Mouse (Mus musculus): ENCODE data around the gene Ap3b2. TPM values are rescaled to one million over a fixed set of nuclear protein-coding genes. Genes with fewer than 3 reads are reported as not detected.
"Not testable (repeated sequence)": the region's sequence is repeated elsewhere in the genome, so short reads cannot be mapped to it uniquely, and the experiment has no call there.

Gene Ap3b2
- polyA plus RNA-seq, 1 experiment from 2014 or later = 5.9 TPM

DNA sequence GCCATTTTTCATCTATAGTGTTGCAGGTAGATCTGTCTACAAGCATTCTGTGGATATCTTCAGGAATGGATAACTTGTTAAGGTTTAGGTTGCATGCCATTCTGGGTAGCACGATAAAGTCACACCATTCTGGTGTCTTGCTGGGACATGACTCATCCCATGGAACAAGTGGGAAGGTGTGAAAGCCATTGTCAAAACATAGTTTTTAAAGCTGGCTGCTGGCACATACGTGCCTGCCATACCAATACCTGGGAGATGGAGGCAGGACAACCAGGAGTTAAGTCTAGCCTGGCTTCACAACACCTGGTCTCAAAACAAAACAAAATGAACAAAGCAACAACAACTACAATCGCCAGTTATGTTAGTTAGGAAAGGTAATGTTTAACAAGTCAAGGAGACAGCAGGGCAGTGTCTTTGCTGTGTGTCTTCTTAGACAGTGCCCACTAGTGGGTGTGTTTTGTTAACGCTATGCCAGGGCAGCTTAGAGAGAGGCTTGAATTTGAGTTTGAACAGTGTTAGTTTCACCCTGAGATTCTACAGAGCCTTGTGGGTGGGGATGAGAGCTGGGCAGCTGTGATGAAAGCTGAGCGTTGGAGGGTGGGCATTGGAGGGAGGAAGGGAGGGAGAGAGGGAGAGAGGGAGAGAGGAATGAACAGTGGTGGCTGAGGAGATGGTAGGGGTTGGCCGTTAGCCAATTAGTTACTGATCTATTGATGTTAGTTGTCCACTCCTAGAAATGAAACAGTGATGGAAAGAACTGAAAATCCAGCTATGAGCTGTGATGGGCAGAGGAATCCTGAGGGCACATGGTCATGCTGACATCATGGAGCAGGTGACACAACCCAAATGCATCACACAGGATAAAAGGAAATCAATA is 22.7 kb upstream of the Ap3b2 start:
- H3K27ac ChIP-seq = no peak overlapping the region
- H3K9ac ChIP-seq = no peak overlapping the region
- 64% methylated on average over 6 of the region's 6 CpGs for WGBS
- no peak overlapping the region for H3K4me2 ChIP-seq (replicated peaks)
- no peaks in the 10 kb centered on the region for H3K27me3 ChIP-seq (replicated peaks)
- no peak overlapping the region for H3K4me3 ChIP-seq (replicated peaks)
- no peaks in the 10 kb centered on the region for H3K9me3 ChIP-seq
- ATAC-seq = no peak
- H3K4me1 ChIP-seq (replicated peaks) = no peaks in the 10 kb centered on the region
- no peaks in the 10 kb centered on the region for H3K36me3 ChIP-seq

DNA sequence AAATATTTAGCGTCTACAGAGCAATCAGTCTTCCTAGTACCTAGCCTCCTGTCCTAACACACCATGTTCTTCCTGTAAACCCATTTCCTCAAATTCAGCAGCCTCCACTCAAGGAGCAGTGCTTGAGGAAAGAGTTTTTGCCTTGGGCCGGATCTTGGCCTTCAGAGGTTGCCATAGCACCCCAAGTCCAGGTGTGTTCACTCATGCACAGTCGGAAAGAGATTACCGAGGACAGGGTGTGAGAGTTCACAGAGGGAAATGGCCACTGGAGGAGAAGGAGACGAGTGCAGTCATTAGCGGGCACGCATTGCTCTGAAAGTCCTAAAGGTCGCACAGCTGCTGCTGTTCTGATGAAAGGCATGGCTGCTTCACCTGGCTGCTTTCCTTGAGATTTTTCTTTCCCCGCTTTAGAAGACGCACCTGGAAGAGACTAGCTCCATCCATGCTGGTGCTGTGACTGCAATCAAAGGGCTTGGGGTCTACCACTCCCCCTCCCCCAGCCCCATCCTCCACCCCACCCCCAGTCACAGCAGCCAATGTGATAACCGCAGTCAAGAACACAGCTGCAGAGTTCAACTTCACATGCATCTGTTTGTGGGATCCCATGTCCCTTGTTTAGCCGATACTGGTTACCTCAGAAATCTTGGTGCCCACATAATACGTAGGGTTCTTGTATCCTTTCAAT is 21.3 kb upstream of the Ap3b2 start:
- Histone ChIP-seq H3K4me2 (replicated peaks) (no peak overlapping the region), H3K27ac (no peak overlapping the region), H3K36me3 (no peaks in the 10 kb centered on the region), H3K27me3 (replicated peaks) (no peaks in the 10 kb centered on the region), H3K4me1 (replicated peaks) (no peaks in the 10 kb centered on the region), H3K4me3 (replicated peaks) (no peak overlapping the region), H3K9me3 (no peaks in the 10 kb centered on the region), H3K9ac (no peak overlapping the region)
- ATAC-seq = no peak
- 45% methylated on average over 13 of the region's 13 CpGs for WGBS

DNA sequence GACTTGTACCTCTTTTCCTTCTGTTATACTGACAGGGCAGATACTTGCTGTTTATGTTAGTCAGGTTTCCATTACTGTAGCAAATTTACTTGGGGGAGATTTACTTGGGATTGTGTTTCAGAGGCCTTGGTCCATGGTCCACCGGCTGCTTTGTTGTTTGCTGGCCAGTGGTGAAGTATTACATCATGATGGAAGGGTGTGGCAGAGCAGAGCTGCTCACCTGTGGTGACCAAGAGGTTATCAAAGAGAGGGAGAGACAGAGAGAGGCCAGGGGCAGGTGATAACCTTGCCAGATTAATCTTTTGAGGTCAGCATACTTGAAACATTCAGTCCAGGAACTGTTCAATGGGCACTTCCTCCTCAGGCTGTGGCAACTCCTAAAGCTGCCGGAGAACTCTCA is 7.3 kb upstream of the Ap3b2 start:
- H3K4me1 ChIP-seq (replicated peaks) = no peaks in the 10 kb centered on the region
- no peak overlapping the region for H3K9ac ChIP-seq
- ATAC-seq = no peak
- H3K27ac ChIP-seq = no peak overlapping the region
- H3K4me2 ChIP-seq (replicated peaks) = no peak overlapping the region
- no peaks in the 10 kb centered on the region for H3K9me3 ChIP-seq
- H3K36me3 ChIP-seq = no peaks in the 10 kb centered on the region
- WGBS = 73% methylated on average over 2 of the region's 2 CpGs
- H3K27me3 ChIP-seq (replicated peaks) = no peaks in the 10 kb centered on the region
- no peak overlapping the region for H3K4me3 ChIP-seq (replicated peaks)

GRCm38 (mm10) chr7:81498181-81498580 is 4.5 kb upstream of the Ap3b2 start, which contains the start of gene BC048679:
BC048679 (minus strand) TSS chr7:81498281.
- H3K27ac ChIP-seq = no peak within 1 kb of the TSS
- H3K4me1 ChIP-seq (replicated peaks) = no peaks in the 10 kb centered on the region
- peaks cover 10% of the 10 kb centered on the region for H3K27me3 ChIP-seq (replicated peaks)
- no peaks in the 10 kb centered on the region for H3K36me3 ChIP-seq
- no peak within 1 kb of the TSS for H3K9ac ChIP-seq
- H3K4me2 ChIP-seq (replicated peaks) = no peak within 1 kb of the TSS
- H3K9me3 ChIP-seq = no peaks in the 10 kb centered on the region
- no peak for ATAC-seq
- 57% methylated on average over 7 of the region's 7 CpGs for WGBS
- no peak within 1 kb of the TSS for H3K4me3 ChIP-seq (replicated peaks)

GRCm38 (mm10) chr7:81497171-81497570 is 3.4 kb upstream of the Ap3b2 start:
- no peak overlapping the region for H3K9ac ChIP-seq
- peaks cover 10% of the 10 kb centered on the region for H3K27me3 ChIP-seq (replicated peaks)
- H3K4me1 ChIP-seq (replicated peaks) = no peaks in the 10 kb centered on the region
- no peak overlapping the region for H3K27ac ChIP-seq
- no peaks in the 10 kb centered on the region for H3K9me3 ChIP-seq
- no peak overlapping the region for H3K4me3 ChIP-seq (replicated peaks)
- no peaks in the 10 kb centered on the region for H3K36me3 ChIP-seq
- WGBS = 16% methylated on average over 6 of the region's 6 CpGs
- no peak overlapping the region for H3K4me2 ChIP-seq (replicated peaks)
- no peak for ATAC-seq

DNA sequence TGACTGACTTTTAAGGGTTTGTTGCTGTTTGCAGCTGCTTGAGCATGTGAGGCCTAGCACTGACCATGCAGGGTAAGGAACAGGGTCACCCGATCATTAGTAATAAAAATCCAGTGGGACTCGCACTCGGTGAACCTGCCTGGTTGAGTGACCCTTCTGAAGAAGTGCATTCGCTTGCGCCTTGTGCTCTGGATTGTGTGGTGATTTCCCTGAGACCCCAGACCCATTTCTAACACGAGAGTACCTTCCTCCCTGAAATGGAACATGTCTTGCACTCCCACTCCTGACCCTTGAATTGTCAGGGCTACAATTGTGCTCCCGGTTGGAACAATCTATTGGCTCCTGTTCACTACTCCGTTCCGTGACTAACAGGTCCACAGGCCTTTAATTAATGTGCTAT is 1.1 kb downstream of the Ap3b2 start:
- no peak overlapping the region for H3K9ac ChIP-seq
- no peak overlapping the region for H3K27ac ChIP-seq
- peak overlapping the region; percentile 48; the same call in 1 of the 2 replicates for H3K4me3 ChIP-seq (replicated peaks)
- no peaks in the 10 kb centered on the region for H3K4me1 ChIP-seq (replicated peaks)
- peak overlapping the region; percentile 89 for H3K4me2 ChIP-seq (replicated peaks)
- H3K27me3 ChIP-seq (replicated peaks) = peaks cover 10% of the 10 kb centered on the region
- no peaks in the 10 kb centered on the region for H3K9me3 ChIP-seq
- no peaks in the 10 kb centered on the region for H3K36me3 ChIP-seq
- 56% methylated on average over 9 of the region's 9 CpGs for WGBS
- no peak for ATAC-seq

DNA sequence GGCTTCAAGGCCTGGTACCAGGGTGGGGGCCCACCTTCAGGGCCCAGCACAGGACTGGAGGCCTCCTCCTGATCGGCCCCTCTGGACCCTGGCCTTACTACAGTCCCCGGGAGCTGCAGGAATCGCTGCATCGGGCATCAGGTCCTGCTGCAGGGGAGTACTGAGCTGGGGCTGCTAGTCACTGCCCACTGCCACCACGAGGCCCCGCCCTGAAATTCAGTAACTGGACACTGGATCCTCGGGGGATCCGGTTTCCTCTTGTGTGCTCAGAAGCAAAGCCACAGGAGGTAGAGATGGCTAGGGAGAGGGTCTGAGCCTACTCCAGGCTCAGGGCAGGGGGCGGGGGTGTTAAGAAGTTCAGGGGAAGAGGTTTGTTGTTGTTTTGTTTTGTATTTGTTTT is 4.1 kb downstream of the Ap3b2 start:
- no peak overlapping the region for H3K4me2 ChIP-seq (replicated peaks)
- no peak overlapping the region for H3K9ac ChIP-seq
- 13% methylated on average over 9 of the region's 9 CpGs for WGBS
- H3K27ac ChIP-seq = no peak overlapping the region
- no peaks in the 10 kb centered on the region for H3K4me1 ChIP-seq (replicated peaks)
- no peak overlapping the region for H3K4me3 ChIP-seq (replicated peaks)
- H3K9me3 ChIP-seq = no peaks in the 10 kb centered on the region
- no peak for ATAC-seq
- no peaks in the 10 kb centered on the region; the same call in 1 of the 2 replicates for H3K27me3 ChIP-seq (replicated peaks)
- no peaks in the 10 kb centered on the region for H3K36me3 ChIP-seq

DNA sequence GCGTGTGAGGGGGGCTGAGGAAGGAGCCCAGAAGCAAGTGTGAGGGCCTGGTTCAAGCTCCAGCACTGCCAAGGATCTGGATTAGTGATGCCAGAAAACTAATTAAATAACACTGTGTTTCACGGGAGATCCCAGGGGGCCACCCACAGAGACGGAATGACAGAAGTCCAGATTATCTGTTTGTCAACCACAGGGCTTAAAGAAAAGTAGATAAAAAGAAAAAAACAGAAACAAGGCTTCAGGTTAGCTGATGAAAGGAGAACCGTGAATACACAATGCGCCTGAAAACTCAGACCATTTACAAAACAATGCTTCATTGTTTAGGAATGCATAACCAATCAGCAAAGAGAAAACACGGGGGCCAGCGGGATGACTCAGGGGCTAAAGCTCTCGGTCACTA is 12.9 kb downstream of the Ap3b2 start:
- no peak for ATAC-seq
- H3K4me3 ChIP-seq (replicated peaks) = no peak overlapping the region

DNA sequence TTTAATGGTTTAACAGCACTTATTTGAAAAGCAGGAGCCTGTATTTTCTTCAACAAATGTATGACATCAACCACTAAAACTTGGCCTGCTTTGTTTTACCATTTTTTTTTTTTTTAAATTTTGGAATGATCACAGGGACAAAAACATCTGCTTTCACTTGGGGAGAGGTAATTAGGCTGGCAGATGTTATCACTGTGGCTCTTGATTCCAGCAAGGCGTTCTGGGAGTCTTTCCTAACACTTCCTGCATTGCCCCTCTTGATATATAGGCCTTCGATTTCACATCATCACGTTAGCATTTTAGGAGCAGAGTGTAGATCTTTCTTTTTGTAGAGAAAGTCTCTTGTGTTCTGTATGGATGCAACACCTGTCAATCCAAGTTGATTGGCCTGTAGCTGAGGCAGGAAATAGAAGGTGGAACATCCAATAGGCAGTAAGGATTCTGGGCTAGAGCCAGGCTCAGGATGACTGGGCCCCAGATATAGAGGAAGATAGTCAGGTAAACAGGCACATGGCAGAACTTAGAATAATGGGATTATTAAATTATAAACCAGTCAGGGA is 14.1 kb downstream of the Ap3b2 start:
- H3K27me3 ChIP-seq (replicated peaks) = peaks cover 9% of the 10 kb centered on the region
- H3K4me1 ChIP-seq (replicated peaks) = no peaks in the 10 kb centered on the region
- no peak overlapping the region for H3K27ac ChIP-seq
- ATAC-seq = no peak
- no peak overlapping the region for H3K4me3 ChIP-seq (replicated peaks)
- no peak overlapping the region for H3K4me2 ChIP-seq (replicated peaks)
- H3K9me3 ChIP-seq = no peaks in the 10 kb centered on the region
- H3K36me3 ChIP-seq = no peaks in the 10 kb centered on the region
- H3K9ac ChIP-seq = no peak overlapping the region
- 66% methylated on average over 3 of the region's 3 CpGs for WGBS

More for the DNA sequence above, 12.9 kb downstream of the Ap3b2 start:
- Histone ChIP-seq H3K36me3 (no peaks in the 10 kb centered on the region), H3K4me1 (replicated peaks) (no peaks in the 10 kb centered on the region), H3K9me3 (no peaks in the 10 kb centered on the region), H3K9ac (no peak overlapping the region), H3K4me2 (replicated peaks) (no peak overlapping the region), H3K27me3 (replicated peaks) (peaks cover 9% of the 10 kb centered on the region), H3K27ac (no peak overlapping the region)
- 10% methylated on average over 8 of the region's 8 CpGs for WGBS

DNA sequence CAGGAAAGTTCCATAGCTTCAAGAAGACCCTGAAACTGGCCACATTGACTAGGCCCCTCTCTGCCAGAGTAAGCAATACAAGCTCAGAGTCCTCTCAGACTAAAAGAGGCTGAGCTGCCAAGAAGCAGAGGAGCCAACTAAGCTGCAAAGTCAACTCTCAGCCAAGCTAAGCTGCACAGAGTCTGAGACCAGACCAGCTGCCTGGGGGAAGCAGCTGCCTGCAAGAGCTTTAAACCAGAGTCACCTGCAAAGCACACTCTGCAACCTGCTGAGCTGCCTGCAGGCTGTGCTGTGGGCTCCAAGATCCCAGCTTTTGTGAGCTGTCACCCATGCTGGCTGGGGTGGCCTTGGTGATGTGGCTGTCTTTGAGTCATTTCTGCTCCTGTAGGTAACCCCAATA is 15.5 kb downstream of the Ap3b2 start:
- not testable (repeated sequence) for ATAC-seq

GRCm38 (mm10) chr7:81476833-81477232 is 16.9 kb downstream of the Ap3b2 start:
- no peak for ATAC-seq
- Histone ChIP-seq H3K4me2 (replicated peaks) (peak overlapping the region; percentile 30; the same call in 1 of the 2 replicates), H3K4me1 (replicated peaks) (no peaks in the 10 kb centered on the region), H3K36me3 (no peaks in the 10 kb centered on the region), H3K9me3 (no peaks in the 10 kb centered on the region), H3K4me3 (replicated peaks) (0 out of 2 replicates have a peak overlapping the region, but pooled peaks have one; percentile 1), H3K9ac (no peak overlapping the region), H3K27ac (no peak overlapping the region), H3K27me3 (replicated peaks) (peaks cover 9% of the 10 kb centered on the region)
- 4% methylated on average over 24 of the region's 24 CpGs for whole genome bisulfite sequencing

More for the DNA sequence above, 15.5 kb downstream of the Ap3b2 start:
- not testable (repeated sequence) for H3K27ac ChIP-seq; H3K4me2 ChIP-seq (replicated peaks); H3K9me3 ChIP-seq; H3K27me3 ChIP-seq (replicated peaks); H3K4me1 ChIP-seq (replicated peaks); H3K9ac ChIP-seq; H3K36me3 ChIP-seq; H3K4me3 ChIP-seq (replicated peaks)

GRCm38 (mm10) chr7:81475221-81475620 is 18.5 kb downstream of the Ap3b2 start:
- Histone ChIP-seq H3K9ac (no peak overlapping the region), H3K4me2 (replicated peaks) (no peak overlapping the region), H3K36me3 (no peaks in the 10 kb centered on the region), H3K9me3 (no peaks in the 10 kb centered on the region), H3K27me3 (replicated peaks) (peaks cover 9% of the 10 kb centered on the region), H3K4me1 (replicated peaks) (no peaks in the 10 kb centered on the region), H3K27ac (no peak overlapping the region), H3K4me3 (replicated peaks) (no peak overlapping the region)
- ATAC-seq = no peak
- 77% methylated on average over 3 of the region's 3 CpGs for whole genome bisulfite sequencing
